Mouse (Mus musculus) liver, embryonic 16.5 days (tissue): ENCODE data around the gene Plscr1. TPM values are rescaled to one million over a fixed set of nuclear protein-coding genes. Genes with fewer than 3 reads are reported as not detected.

Source experiments
- ATAC-seq: fragments of 200-750 bp; cut with Nextera tagmentation; 2 replicates; pipeline ENCODE4 v1.8.0; 2017; ENCODE audit warnings: low read depth, mild to moderate bottlenecking, moderate number of reproducible peaks, moderate library complexity
- H3K27ac ChIP-seq: fragments of 300-500 bp; sonication (generic); 2 replicates; pipeline ENCODE4 v1.5.1; 2014; ENCODE audit warnings: mild to moderate bottlenecking, low read length
- H3K27me3 ChIP-seq: fragments of 300-500 bp; sonication (generic); 2 replicates; pipeline ENCODE4 v1.6.1; 2014; ENCODE audit warnings: low read depth, low read length, mixed read lengths; ENCODE audit not compliant: control insufficient read depth, insufficient read depth
- H3K36me3 ChIP-seq: fragments of 300-500 bp; sonication (generic); 2 replicates; pipeline ENCODE4 v1.6.1; 2014; ENCODE audit warnings: mild to moderate bottlenecking; ENCODE audit not compliant: control insufficient read depth, insufficient read depth
- H3K4me1 ChIP-seq: fragments of 300-500 bp; sonication (generic); 2 replicates; pipeline ENCODE4 v1.6.1; 2014; ENCODE audit warnings: low read depth, low read length, mixed read lengths; ENCODE audit not compliant: control insufficient read depth
- H3K4me2 ChIP-seq: fragments of 300-500 bp; sonication (generic); 2 replicates; pipeline ENCODE4 v1.6.1; 2014; ENCODE audit warnings: low read depth, low read length, mixed read lengths
- H3K4me3 ChIP-seq: fragments of 300-500 bp; sonication (generic); 2 replicates; pipeline ENCODE4 v1.5.1; 2014; ENCODE audit warnings: low read depth, mild to moderate bottlenecking, low read length
- H3K9ac ChIP-seq: fragments of 300-500 bp; sonication (generic); 2 replicates; pipeline ENCODE4 v1.6.1; 2014; ENCODE audit warnings: low read depth, low read length
- H3K9me3 ChIP-seq: fragments of 300-500 bp; sonication (generic); replicated peaks from 2 replicates; pipeline ENCODE4 v1.6.1; 2016; ENCODE audit warnings: low read length; ENCODE audit not compliant: control insufficient read depth
- WGBS: fragments of 180-500 bp; shearing (Covaris S2); extraction: QIAGEN DNeasy Blood & Tissue Kit; methylation state at CpG from one replicate; pipeline ENCODE4 v1.1.7; 2014; ENCODE audit not compliant: insufficient replicate concordance; 5-methylcytosine and 5-hydroxymethylcytosine counted together
- polyA plus RNA-seq: library from polyadenylated mRNA; unstranded; fragments of >200 nt; fragmentation: Nextera tagmentation; extraction: Ambion mirVana; gene quantifications from 2 replicates; pipeline ENCODE4 v1.2.1, GENCODE M21; 2015

Gene Plscr1
- 25.2 and 25.4 TPM in 2 replicates for polyA plus RNA-seq

DNA sequence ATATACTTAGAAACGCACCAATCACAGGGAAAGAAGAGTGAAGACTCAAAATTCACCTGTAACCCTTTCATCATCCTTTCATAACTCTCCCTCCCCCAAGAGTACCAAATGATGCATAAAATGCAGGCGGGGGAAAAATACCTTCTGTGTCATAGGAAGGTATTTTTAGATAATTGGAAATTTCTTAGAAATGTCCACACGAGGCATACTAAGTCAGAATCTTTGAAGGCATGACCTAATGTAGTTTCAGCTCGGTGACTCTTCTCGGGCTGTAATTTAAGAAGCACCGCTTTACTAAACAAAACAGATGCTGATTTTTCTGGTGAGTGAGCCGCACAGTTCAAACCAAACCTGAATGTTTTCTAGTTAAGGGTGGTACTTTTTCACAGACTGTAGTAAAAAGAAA lies at the start of gene Plscr1:
Gene Plscr1 (plus strand): TSS at position 304 of the 406 bp plus-strand sequence.
- Histone ChIP-seq H3K36me3 (no peaks in the 10 kb centered on the region), H3K4me2 (peak within 1 kb of the TSS; percentile 69), H3K9me3 (no peaks in the 10 kb centered on the region), H3K4me1 (peaks cover 8% of the 10 kb centered on the region), H3K9ac (peak within 1 kb of the TSS; percentile 69), H3K4me3 (peak within 1 kb of the TSS; percentile 72), H3K27ac (peak within 1 kb of the TSS; percentile 91), H3K27me3 (no peaks in the 10 kb centered on the region)
- ATAC-seq = no peak
- 30% methylated on average over 7 of the region's 7 CpGs for WGBS

DNA sequence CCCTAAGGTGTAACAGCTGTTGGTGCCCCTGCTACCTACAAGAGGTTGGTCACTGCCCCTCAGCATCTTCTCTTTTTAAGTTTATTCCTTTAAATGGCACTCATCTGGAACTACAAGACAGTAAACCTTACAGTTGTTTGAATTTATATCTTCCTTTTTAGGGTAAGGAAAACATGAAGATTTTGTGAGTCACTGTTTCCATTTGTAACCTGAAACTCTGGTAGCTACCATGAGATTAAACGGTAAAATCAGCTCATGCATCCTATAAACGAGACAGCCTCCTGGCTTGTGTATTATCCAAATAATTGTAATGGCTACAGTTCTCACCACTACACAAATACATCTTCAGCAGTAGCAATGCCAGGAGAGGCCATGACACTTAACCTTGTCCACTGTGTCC lies 45.2 kb upstream of the Plscr1 start:
- Histone ChIP-seq H3K36me3 (no peaks in the 10 kb centered on the region), H3K4me3 (no peak overlapping the region), H3K4me2 (no peak overlapping the region), H3K9ac (no peak overlapping the region), H3K9me3 (no peaks in the 10 kb centered on the region), H3K4me1 (no peaks in the 10 kb centered on the region), H3K27me3 (no peaks in the 10 kb centered on the region), H3K27ac (no peak overlapping the region)
- no peak for ATAC-seq
- 52% methylated on average over 2 of the region's 2 CpGs for WGBS

DNA sequence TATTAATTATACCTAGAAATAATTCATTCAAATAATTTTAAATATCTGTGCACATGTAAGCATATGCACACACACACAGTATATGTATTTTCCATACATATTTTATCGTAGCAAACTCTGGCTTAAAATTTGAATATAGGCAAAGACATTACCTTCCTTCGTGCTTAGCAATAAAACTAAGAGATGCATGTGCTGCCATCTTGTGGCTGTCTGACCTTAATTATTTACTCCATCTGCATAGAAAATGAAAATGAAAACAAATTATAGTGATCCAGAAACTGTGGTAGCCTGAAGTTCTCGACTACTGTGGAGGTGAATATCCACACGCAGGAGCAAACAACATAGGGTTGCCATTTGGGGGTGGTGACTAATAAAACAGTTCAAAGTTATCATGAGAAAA lies 42.2 kb upstream of the Plscr1 start:
- Histone ChIP-seq H3K36me3 (no peaks in the 10 kb centered on the region), H3K27ac (no peak overlapping the region), H3K4me3 (no peak overlapping the region), H3K9me3 (no peaks in the 10 kb centered on the region), H3K4me2 (no peak overlapping the region), H3K27me3 (no peaks in the 10 kb centered on the region), H3K9ac (no peak overlapping the region), H3K4me1 (no peaks in the 10 kb centered on the region)
- WGBS = 29% methylated on average over 4 of the region's 4 CpGs
- ATAC-seq = no peak

- 57% methylated on average over 8 of the region's 8 CpGs for WGBS
- Histone ChIP-seq H3K36me3 (no peaks in the 10 kb centered on the region), H3K9ac (no peak overlapping the region), H3K4me3 (no peak overlapping the region), H3K27ac (no peak overlapping the region), H3K4me1 (no peaks in the 10 kb centered on the region), H3K9me3 (no peaks in the 10 kb centered on the region), H3K27me3 (no peaks in the 10 kb centered on the region), H3K4me2 (no peak overlapping the region)
- no peak for ATAC-seq
Measured at GRCm38 (mm10) chr9:92207757-92208156, 41.8 kb upstream of the Plscr1 start.

GRCm38 (mm10) chr9:92209850-92210249 lies 39.7 kb upstream of the Plscr1 start:
- H3K4me1 ChIP-seq = no peaks in the 10 kb centered on the region
- no peak overlapping the region for H3K4me2 ChIP-seq
- no peaks in the 10 kb centered on the region for H3K9me3 ChIP-seq
- WGBS = 67% methylated on average over 3 of the region's 3 CpGs
- no peaks in the 10 kb centered on the region for H3K36me3 ChIP-seq
- H3K27ac ChIP-seq = no peak overlapping the region
- no peak for ATAC-seq
- H3K27me3 ChIP-seq = no peaks in the 10 kb centered on the region
- H3K9ac ChIP-seq = no peak overlapping the region
- H3K4me3 ChIP-seq = no peak overlapping the region

DNA sequence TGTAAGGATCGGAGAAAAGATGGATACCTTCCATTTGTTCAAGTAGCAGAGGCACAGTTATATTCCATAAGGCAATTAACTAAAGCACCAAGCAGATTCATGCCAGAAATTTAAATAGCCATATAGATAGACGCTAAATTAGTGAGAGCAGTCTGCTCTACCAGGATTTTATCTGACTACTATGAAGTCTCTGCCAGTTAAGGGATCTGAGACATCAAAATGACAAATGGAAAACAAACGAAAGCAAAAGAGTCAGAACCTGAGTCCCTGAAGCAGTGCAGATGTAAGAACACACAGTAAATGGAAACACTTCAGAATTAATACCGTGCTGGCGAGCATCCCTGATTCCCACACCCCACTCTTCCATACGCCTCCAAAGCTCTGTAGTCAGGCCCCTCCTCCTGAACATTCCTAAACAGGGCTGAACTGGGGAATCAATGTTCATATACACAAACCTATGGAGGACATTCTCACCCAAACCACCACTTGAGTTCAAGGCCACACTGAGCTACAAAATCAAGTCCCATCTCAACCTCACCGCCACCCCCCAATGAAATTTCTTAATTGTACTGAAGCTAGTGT lies 39.1 kb upstream of the Plscr1 start:
- ATAC-seq = no peak
- H3K4me2 ChIP-seq = no peak overlapping the region
- no peak overlapping the region for H3K9ac ChIP-seq

GRCm38 (mm10) chr9:92211048-92211447 lies 38.5 kb upstream of the Plscr1 start:
- no peak overlapping the region for H3K27ac ChIP-seq
- H3K9ac ChIP-seq = no peak overlapping the region
- H3K27me3 ChIP-seq = no peaks in the 10 kb centered on the region
- no peak overlapping the region for H3K4me2 ChIP-seq
- ATAC-seq = no peak
- H3K4me1 ChIP-seq = no peaks in the 10 kb centered on the region
- no peak overlapping the region for H3K4me3 ChIP-seq
- WGBS = 25% methylated on average over 3 of the region's 3 CpGs
- H3K36me3 ChIP-seq = no peaks in the 10 kb centered on the region
- no peaks in the 10 kb centered on the region for H3K9me3 ChIP-seq

More for the DNA sequence above, 39.1 kb upstream of the Plscr1 start:
- Histone ChIP-seq H3K27me3 (no peaks in the 10 kb centered on the region), H3K4me1 (no peaks in the 10 kb centered on the region), H3K36me3 (no peaks in the 10 kb centered on the region), H3K27ac (no peak overlapping the region), H3K9me3 (no peaks in the 10 kb centered on the region), H3K4me3 (no peak overlapping the region)
- WGBS = 58% methylated on average over 7 of the region's 7 CpGs

- Histone ChIP-seq H3K4me2 (no peak overlapping the region), H3K27me3 (no peaks in the 10 kb centered on the region), H3K9me3 (no peaks in the 10 kb centered on the region), H3K4me3 (no peak overlapping the region), H3K27ac (no peak overlapping the region), H3K9ac (no peak overlapping the region), H3K4me1 (no peaks in the 10 kb centered on the region; the same call in 1 of the 2 replicates), H3K36me3 (no peaks in the 10 kb centered on the region)
- 0 out of 2 replicates have a peak, but pooled peaks have one; percentile 27 for ATAC-seq
- 18% methylated on average over 4 of the region's 4 CpGs for WGBS
Measured at GRCm38 (mm10) chr9:92217484-92217883, 32.1 kb upstream of the Plscr1 start.

GRCm38 (mm10) chr9:92217896-92218295 lies 31.7 kb upstream of the Plscr1 start:
- no peak for ATAC-seq
- 43% methylated on average over 2 of the region's 2 CpGs for WGBS

More at GRCm38 (mm10) chr9:92217896-92218295, 31.7 kb upstream of the Plscr1 start:
- H3K36me3 ChIP-seq = no peaks in the 10 kb centered on the region
- H3K4me3 ChIP-seq = no peak overlapping the region
- no peaks in the 10 kb centered on the region for H3K9me3 ChIP-seq
- H3K9ac ChIP-seq = no peak overlapping the region
- H3K27me3 ChIP-seq = no peaks in the 10 kb centered on the region
- no peak overlapping the region for H3K27ac ChIP-seq
- H3K4me1 ChIP-seq = no peaks in the 10 kb centered on the region; the same call in 1 of the 2 replicates
- H3K4me2 ChIP-seq = no peak overlapping the region
